Comparison of ENCODE assay signal across 8 mouse cellular contexts in the genomic region with DNA sequence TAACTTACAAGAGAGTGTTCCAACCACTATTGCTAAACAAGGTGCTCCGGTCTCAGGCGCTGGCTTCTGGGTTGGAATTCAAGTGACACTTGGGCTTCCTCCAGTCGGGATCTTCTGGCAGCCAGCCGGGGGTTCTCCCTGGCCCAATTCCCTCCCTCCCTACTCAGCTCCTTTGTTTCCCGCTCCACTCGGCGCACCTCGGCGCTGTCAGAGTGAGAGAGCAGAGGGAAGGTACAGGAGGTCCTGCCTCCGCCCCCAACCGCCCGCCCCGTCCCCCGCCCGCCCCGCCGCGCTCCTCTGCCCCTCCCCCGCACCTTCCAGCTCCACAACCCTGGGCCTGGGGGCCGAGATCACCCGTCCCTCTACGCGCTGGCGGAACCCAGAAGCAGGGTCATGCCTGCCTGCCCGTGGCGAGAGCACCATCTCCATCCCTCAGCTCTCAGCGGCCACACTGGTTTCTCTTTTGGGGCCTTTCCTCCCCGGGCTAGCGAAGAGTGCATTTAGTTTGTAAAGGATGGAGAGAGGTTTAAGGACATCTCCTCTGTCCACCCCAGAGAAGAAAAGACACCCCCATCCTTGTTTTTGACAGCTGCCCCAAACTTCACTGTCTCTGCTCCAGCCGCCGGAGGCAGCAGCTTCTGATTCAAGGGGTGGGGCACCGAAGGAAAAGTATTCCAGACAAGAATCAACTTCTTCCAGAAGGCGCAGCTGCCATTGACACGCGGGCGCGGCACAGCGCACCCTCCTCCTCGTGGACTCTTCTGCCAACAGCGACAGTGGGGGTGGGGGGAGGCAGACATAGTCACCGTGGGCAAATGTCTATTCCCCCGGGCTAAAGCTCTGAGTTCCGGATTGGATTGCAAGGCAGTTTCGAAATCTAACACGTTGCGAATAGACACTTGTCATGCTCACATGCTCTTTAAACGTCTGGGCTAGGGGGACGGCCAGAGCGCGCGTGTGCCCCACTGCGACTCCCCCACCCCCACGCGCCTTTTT. TPM values are rescaled to one million over a fixed set of nuclear protein-coding genes. Genes with fewer than 3 reads are reported as not detected.
DNase-seq lines count a peak whose midpoint lies in the region; ATAC-seq and TF ChIP-seq lines count a peak whose summit lies in the region.

No protein-coding gene starts in this region.

- DNase-seq in left cerebral cortex, adult 2 months (ENCODE audit: extremely low spot score in 1 of 2, low spot score in 2 of 2) = no peak
- no peak for DNase-seq in left cerebral cortex, postnatal 36 days (ENCODE audit: low spot score in 2 of 2)
- peak; percentile 75 to 78 for DNase-seq in cerebellum, postnatal 10 days
- peak; percentile 71 for DNase-seq in gastrocnemius, postnatal 25 days
- no peak for DNase-seq in liver, embryonic 14.5 days (ENCODE audit: low read depth in 3 of 3, low spot score in 3 of 3)
- peak; percentile 79 for DNase-seq in naive thymus-derived CD4-positive, alpha-beta T cell, adult 2 months (ENCODE audit: low read depth)
- DNase-seq in testis, postnatal 14 days (ENCODE audit: low spot score) = peak; percentile 81

- peaks cover 0 to 7% of the 10 kb centered on the region in 2 experiments; a peak in 1 of 4 replicates for H3K4me1 ChIP-seq in liver, embryonic 14.5 days (replicated peaks; ENCODE audit: control insufficient read depth in 2 of 2, insufficient read depth in 2 of 2, low read length in 1 of 2)

- peak overlapping the region; percentile 57 for H3K27ac ChIP-seq in left cerebral cortex, adult 2 months
- H3K27ac ChIP-seq in liver, embryonic 14.5 days = no peak overlapping the region

- H3K36me3 ChIP-seq in liver, embryonic 14.5 days (replicated peaks; ENCODE audit: control insufficient read depth, insufficient read depth, low read depth) = no peaks in the 10 kb centered on the region

- H3K9ac ChIP-seq in liver, embryonic 14.5 days (replicated peaks) = peak overlapping the region; percentile 62

- no peak for TF ChIP-seq CTCF in left cerebral cortex, adult 2 months (IDR thresholded peaks at IDR 0.05)
- no peak for TF ChIP-seq CTCF in liver, embryonic 14.5 days (IDR thresholded peaks at IDR 0.05; ENCODE audit: low read depth)

- peak overlapping the region; percentile 55 for H3K4me3 ChIP-seq in left cerebral cortex, adult 2 months
- H3K4me3 ChIP-seq in liver, embryonic 14.5 days (ENCODE audit: insufficient read depth in 1 of 2, low read depth in 2 of 2, low read length in 2 of 2) = peak overlapping the region; percentile 61 to 81

- under 1% methylated on average over 54 of the region's 54 CpGs for WGBS in liver, embryonic 14.5 days (ENCODE audit: insufficient replicate concordance)

- H3K4me2 ChIP-seq in liver, embryonic 14.5 days (ENCODE audit: low read depth) = peak overlapping the region; percentile 89

- intact Hi-C loops in left cerebral cortex, adult 2 months (cut with DNase I) = no loop called here
- intact Hi-C loops in left cerebral cortex, postnatal 36 days (cut with DNase I) = no loop called here

- peaks cover 37% of the 10 kb centered on the region for H3K27me3 ChIP-seq in liver, embryonic 14.5 days (ENCODE audit: control insufficient read depth, insufficient read depth, low read length)

- H3K9me3 ChIP-seq in liver, embryonic 14.5 days (ENCODE audit: control insufficient read depth, low read length) = no peaks in the 10 kb centered on the region

- ATAC-seq in inflammation-experienced regulatory T-cells, adult 6 months = peak; percentile 19
- ATAC-seq in liver, embryonic 14.5 days (ENCODE audit: insufficient read depth) = peak; percentile 50; the same call in 1 of the 2 replicates

- TF ChIP-seq EP300 in liver, embryonic 14.5 days (IDR thresholded peaks at IDR 0.05; ENCODE audit: low read depth) = no peak

RNA-seq across cellular contexts. Expression of gene Tgif1, which starts 2.1 kb away (rescaled TPM):
- 1 to 10 TPM; 1.5 to 1.6 TPM for total RNA-seq in left cerebral cortex, adult 2 months (2021)
- 1 to 10 TPM in 1 of 2 experiments, under 1 TPM in 1; 0.99 to 1.2 TPM for total RNA-seq in left cerebral cortex, postnatal 36 days (2021)
- total RNA-seq in gastrocnemius, postnatal 25 days (2021) = 1 to 10 TPM; 3.8 to 4.4 TPM
- 10 to 100 TPM; 44.9 to 73.0 (median 47.1) TPM for polyA plus RNA-seq in inflammation-experienced regulatory T-cells, adult 6 months (2017; shearing (Covaris generic))
- polyA plus RNA-seq in liver, embryonic 14.5 days (2012; rRNA removed) = 6.3 and 7.0 TPM in 2 replicates
- 5.0 TPM in 2 replicates for polyA plus RNA-seq in liver, embryonic 14.5 days (2014; fragmentation: Nextera tagmentation; extraction: Ambion mirVana)

Comparison
In these comparisons a context has a peak if more than half of its experiments do, and no peak if none do; other contexts are left out.
1. DNase-seq: peak in cerebellum, postnatal 10 days (2 of 2), gastrocnemius, postnatal 25 days (single experiment), naive thymus-derived CD4-positive, alpha-beta T cell, adult 2 months (single experiment) and testis, postnatal 14 days (single experiment); none in left cerebral cortex, adult 2 months (0 of 2), left cerebral cortex, postnatal 36 days (0 of 2) and liver, embryonic 14.5 days (0 of 3).